Mouse (Mus musculus): ENCODE results near the gene Ccl1. TPM values are rescaled to one million over a fixed set of nuclear protein-coding genes. Genes with fewer than 3 reads are reported as not detected.

Gene Ccl1
- total and polyA plus RNA-seq, 2 experiments from 2014 or later, result 1.3 TPM; not detected in 1

DNA sequence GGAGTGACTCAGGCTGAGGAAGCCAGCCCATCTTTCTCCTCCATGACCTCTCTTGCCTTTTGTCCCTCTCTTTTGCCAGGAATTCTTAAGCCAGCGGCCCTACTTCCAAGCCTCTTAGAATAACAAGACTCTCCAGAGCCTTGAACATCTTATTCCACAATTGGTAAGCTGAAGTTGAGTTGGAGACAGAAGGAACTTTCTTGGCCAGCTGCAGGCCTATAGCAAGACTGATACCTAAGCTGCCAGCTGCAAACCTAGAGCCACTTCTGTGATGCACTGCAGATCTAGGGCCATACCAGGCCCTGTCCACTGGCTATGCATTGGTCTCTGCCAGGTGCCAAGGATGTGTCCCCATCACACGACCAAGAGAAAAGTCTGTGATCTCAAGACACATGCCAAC lies 132.0 kb downstream of the Ccl1 start:
- H3K27ac ChIP-seq (ENCODE audit: low read depth, low read length), result no peak overlapping the region
- H3K27me3 ChIP-seq (ENCODE audit: insufficient read depth, low read length), result peaks cover 5% of the 10 kb centered on the region; the same call in 1 of the 2 replicates
- H3K9ac ChIP-seq (replicated peaks; ENCODE audit: low read length, poor library complexity, severe bottlenecking), result no peak overlapping the region
- no peak for ATAC-seq (ENCODE audit: low FRiP score)
- H3K9me3 ChIP-seq (ENCODE audit: low read length), result no peaks in the 10 kb centered on the region
- 89% methylated on average over 2 of the region's 2 CpGs for WGBS
- no peak for TF ChIP-seq CTCF (IDR thresholded peaks at IDR 0.05)
- DNase-seq (ENCODE audit: low spot score), result no peak
- no peak overlapping the region for H3K4me2 ChIP-seq (ENCODE audit: low read depth, low read length, poor library complexity, severe bottlenecking)
- no peaks in the 10 kb centered on the region for H3K4me1 ChIP-seq (ENCODE audit: insufficient read depth, low read length)
- no peak overlapping the region for H3K4me3 ChIP-seq (ENCODE audit: low read depth, low read length)
- no peaks in the 10 kb centered on the region for H3K36me3 ChIP-seq (ENCODE audit: insufficient read depth, low read length)

DNA sequence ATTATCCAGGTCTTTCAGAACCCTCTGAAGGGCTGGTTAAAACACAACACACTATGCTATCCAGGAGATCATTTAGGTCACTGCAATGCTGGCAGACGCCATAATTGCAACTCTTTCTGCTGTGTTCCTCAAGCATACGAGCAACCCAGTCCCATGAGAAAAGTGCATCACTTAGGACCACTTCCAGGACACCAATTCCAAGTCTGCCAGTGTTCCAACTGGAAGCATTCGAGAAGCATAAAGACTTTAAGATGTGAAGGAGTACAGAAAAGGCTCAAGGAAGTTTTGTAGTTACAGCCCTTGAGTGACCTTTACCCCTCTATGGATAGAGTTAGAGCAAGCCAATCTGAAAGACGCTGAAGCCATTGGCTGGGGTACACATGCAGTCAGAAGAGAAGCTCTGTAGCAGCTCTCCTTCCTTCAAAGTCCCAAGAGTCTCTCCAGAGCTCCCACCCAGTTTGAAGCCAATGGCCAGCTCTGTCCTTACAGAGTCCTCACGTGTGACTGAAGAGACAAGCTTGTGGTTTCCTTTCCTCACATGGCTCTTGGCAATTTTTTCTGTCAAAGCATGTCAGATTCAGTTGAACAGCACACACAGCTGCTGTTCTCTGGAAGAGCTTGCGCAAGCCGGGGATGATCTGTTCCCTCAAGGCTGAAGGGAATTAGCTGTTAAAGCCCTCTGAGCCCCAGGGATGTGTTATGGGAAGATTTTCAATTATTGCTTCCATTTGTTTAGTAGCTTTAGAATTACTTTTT lies 134.0 kb downstream of the Ccl1 start:
- DNase-seq (ENCODE audit: low spot score) (peak; percentile 38), ATAC-seq (ENCODE audit: low FRiP score) (no peak)
- WGBS, result 66% methylated on average over 7 of the region's 7 CpGs
- no peak for TF ChIP-seq CTCF (IDR thresholded peaks at IDR 0.05)
- no peaks in the 10 kb centered on the region for H3K9me3 ChIP-seq (ENCODE audit: low read length)
- no peaks in the 10 kb centered on the region for H3K36me3 ChIP-seq (ENCODE audit: insufficient read depth, low read length)
- no peak overlapping the region for H3K4me3 ChIP-seq (ENCODE audit: low read depth, low read length)
- H3K27me3 ChIP-seq (ENCODE audit: insufficient read depth, low read length), result no peaks in the 10 kb centered on the region
- H3K4me1 ChIP-seq (ENCODE audit: insufficient read depth, low read length), result no peaks in the 10 kb centered on the region
- H3K9ac ChIP-seq (replicated peaks; ENCODE audit: low read length, poor library complexity, severe bottlenecking), result no peak overlapping the region
- H3K27ac ChIP-seq (ENCODE audit: low read depth, low read length), result no peak overlapping the region
- H3K4me2 ChIP-seq (ENCODE audit: low read depth, low read length, poor library complexity, severe bottlenecking), result no peak overlapping the region

DNA sequence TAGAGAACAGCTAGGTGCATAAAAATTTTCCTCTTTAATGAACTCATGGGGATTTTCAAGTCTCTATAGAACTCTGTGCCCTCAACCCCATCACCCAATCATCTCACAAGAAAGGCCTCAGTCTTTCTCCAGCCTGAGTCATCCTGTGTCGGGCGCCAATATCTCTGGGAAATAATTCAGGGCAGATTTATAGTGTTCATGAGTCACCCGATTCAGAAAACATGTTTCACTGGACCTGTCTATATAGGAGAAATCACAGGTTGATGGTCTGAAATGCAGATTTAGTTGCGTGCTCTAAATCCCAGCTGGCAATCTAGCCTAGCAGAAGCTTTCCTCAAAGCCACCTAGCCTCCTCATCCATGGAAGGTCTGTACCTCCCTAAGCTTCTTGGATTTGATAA lies 136.0 kb downstream of the Ccl1 start:
- no peak overlapping the region for H3K4me2 ChIP-seq (ENCODE audit: low read depth, low read length, poor library complexity, severe bottlenecking)
- DNase-seq (ENCODE audit: low spot score) (no peak), ATAC-seq (ENCODE audit: low FRiP score) (no peak)
- TF ChIP-seq CTCF (IDR thresholded peaks at IDR 0.05), result no peak
- no peaks in the 10 kb centered on the region for H3K9me3 ChIP-seq (ENCODE audit: low read length)
- H3K27ac ChIP-seq (ENCODE audit: low read depth, low read length), result no peak overlapping the region
- H3K27me3 ChIP-seq (ENCODE audit: insufficient read depth, low read length), result no peaks in the 10 kb centered on the region
- H3K4me1 ChIP-seq (ENCODE audit: insufficient read depth, low read length), result no peaks in the 10 kb centered on the region
- no peaks in the 10 kb centered on the region for H3K36me3 ChIP-seq (ENCODE audit: insufficient read depth, low read length)
- no peak overlapping the region for H3K9ac ChIP-seq (replicated peaks; ENCODE audit: low read length, poor library complexity, severe bottlenecking)
- 94% methylated on average over 4 of the region's 4 CpGs for WGBS
- H3K4me3 ChIP-seq (ENCODE audit: low read depth, low read length), result no peak overlapping the region

GRCm38 (mm10) chr11:82168308-82168707 lies 137.2 kb downstream of the Ccl1 start:
- Histone ChIP-seq H3K4me1 (ENCODE audit: insufficient read depth, low read length) (no peaks in the 10 kb centered on the region), H3K9me3 (ENCODE audit: low read length) (no peaks in the 10 kb centered on the region), H3K4me2 (ENCODE audit: low read depth, low read length, poor library complexity, severe bottlenecking) (no peak overlapping the region), H3K36me3 (ENCODE audit: insufficient read depth, low read length) (no peaks in the 10 kb centered on the region), H3K27me3 (ENCODE audit: insufficient read depth, low read length) (no peaks in the 10 kb centered on the region), H3K4me3 (ENCODE audit: low read depth, low read length) (no peak overlapping the region), H3K9ac (replicated peaks; ENCODE audit: low read length, poor library complexity, severe bottlenecking) (no peak overlapping the region), H3K27ac (ENCODE audit: low read depth, low read length) (no peak overlapping the region)
- no peak for DNase-seq (ENCODE audit: low spot score)
- TF ChIP-seq CTCF (IDR thresholded peaks at IDR 0.05), result no peak
- no peak for ATAC-seq (ENCODE audit: low FRiP score)
- 96% methylated on average over 2 of the region's 2 CpGs for WGBS

DNA sequence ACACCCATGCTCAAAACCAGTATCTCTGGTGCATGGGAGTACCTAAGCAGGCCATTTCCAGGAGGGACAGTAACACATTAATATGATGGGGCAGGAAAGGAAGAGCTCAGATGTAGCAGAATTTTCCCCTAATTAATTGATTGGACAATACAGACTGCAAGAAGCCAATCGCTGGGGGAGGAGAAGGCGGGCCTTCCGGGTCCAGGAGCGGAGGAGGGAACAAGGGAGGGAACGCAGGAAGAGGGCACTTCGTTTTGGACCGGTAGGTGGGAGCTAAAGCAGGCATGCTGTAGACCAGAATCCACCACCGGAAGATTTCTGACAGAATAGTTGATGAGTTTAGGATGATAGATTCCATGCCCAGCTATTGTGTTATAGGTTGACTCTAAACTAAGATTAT lies 142.2 kb downstream of the Ccl1 start:
- Histone ChIP-seq H3K9me3 (ENCODE audit: low read length) (no peaks in the 10 kb centered on the region), H3K36me3 (ENCODE audit: insufficient read depth, low read length) (no peaks in the 10 kb centered on the region), H3K4me1 (ENCODE audit: insufficient read depth, low read length) (no peaks in the 10 kb centered on the region), H3K4me2 (ENCODE audit: low read depth, low read length, poor library complexity, severe bottlenecking) (no peak overlapping the region), H3K27me3 (ENCODE audit: insufficient read depth, low read length) (no peaks in the 10 kb centered on the region), H3K9ac (replicated peaks; ENCODE audit: low read length, poor library complexity, severe bottlenecking) (no peak overlapping the region), H3K27ac (ENCODE audit: low read depth, low read length) (no peak overlapping the region), H3K4me3 (ENCODE audit: low read depth, low read length) (no peak overlapping the region)
- 79% methylated on average over 8 of the region's 8 CpGs for WGBS
- DNase-seq (ENCODE audit: low spot score) (no peak), ATAC-seq (ENCODE audit: low FRiP score) (no peak)
- TF ChIP-seq CTCF (IDR thresholded peaks at IDR 0.05), result no peak

- Histone ChIP-seq H3K27me3 (ENCODE audit: insufficient read depth, low read length) (no peaks in the 10 kb centered on the region), H3K9me3 (ENCODE audit: low read length) (no peaks in the 10 kb centered on the region), H3K36me3 (ENCODE audit: insufficient read depth, low read length) (no peaks in the 10 kb centered on the region), H3K9ac (replicated peaks; ENCODE audit: low read length, poor library complexity, severe bottlenecking) (no peak overlapping the region), H3K4me2 (ENCODE audit: low read depth, low read length, poor library complexity, severe bottlenecking) (no peak overlapping the region), H3K27ac (ENCODE audit: low read depth, low read length) (no peak overlapping the region), H3K4me3 (ENCODE audit: low read depth, low read length) (no peak overlapping the region), H3K4me1 (ENCODE audit: insufficient read depth, low read length) (no peaks in the 10 kb centered on the region)
- DNase-seq (ENCODE audit: low spot score) (no peak), ATAC-seq (ENCODE audit: low FRiP score) (no peak)
- WGBS, result 96% methylated on average over 2 of the region's 2 CpGs
- no peak for TF ChIP-seq CTCF (IDR thresholded peaks at IDR 0.05)
Observed at GRCm38 (mm10) chr11:82159126-82159525, 146.4 kb downstream of the Ccl1 start.
